Mouse (Mus musculus) liver, adult 2 months (tissue): ENCODE measurements at regions not wholly inside any gene's neighbourhood (a gene's known extent, or its start where the extent isn't known, plus 50 kb on each side); places are given as distances from the start of the nearest gene placed in this dataset.

Experiments used
- DNase-seq: peaks from one replicate; pipeline ENCODE4 v3.0.0-alpha.2; 2011; ENCODE audit warnings: low read depth, low spot score; ENCODE audit errors: extremely low read depth
- H3K27ac ChIP-seq: fragments of 200-500 bp; replicated peaks from 2 replicates; pipeline ENCODE4 v1.5.1; 2012; ENCODE audit warnings: low read depth, mild to moderate bottlenecking, control low read depth, inconsistent platforms, low read length; ENCODE audit not compliant: insufficient read depth
- H3K27me3 ChIP-seq: fragments of 200-500 bp; 2 replicates; pipeline ENCODE4 v1.6.1; 2012; ENCODE audit warnings: mild to moderate bottlenecking, moderate library complexity, low read length, inconsistent platforms; ENCODE audit not compliant: control insufficient read depth, insufficient read depth
- H3K36me3 ChIP-seq: fragments of 200-500 bp; 2 replicates; pipeline ENCODE4 v1.6.1; 2012; ENCODE audit warnings: low read length, inconsistent platforms; ENCODE audit not compliant: control insufficient read depth, insufficient read depth
- H3K4me1 ChIP-seq: fragments of 200-500 bp; 2 replicates; pipeline ENCODE4 v1.6.1; 2011; ENCODE audit warnings: low read length; ENCODE audit not compliant: control insufficient read depth, insufficient read depth
- H3K4me3 ChIP-seq: fragments of 200-500 bp; 2 replicates; pipeline ENCODE4 v1.5.1; 2011; ENCODE audit warnings: low read depth, mild to moderate bottlenecking, control low read depth, low read length, moderate library complexity; ENCODE audit not compliant: insufficient read depth
- H3K79me2 ChIP-seq: fragments of 200-500 bp; 2 replicates; pipeline ENCODE4 v1.6.1; 2012; ENCODE audit warnings: inconsistent platforms, mild to moderate bottlenecking, low read length, moderate library complexity; ENCODE audit not compliant: control insufficient read depth, insufficient read depth
- H3K9ac ChIP-seq: fragments of 200-500 bp; 2 replicates; pipeline ENCODE4 v1.6.1; 2012; ENCODE audit warnings: low read depth, mild to moderate bottlenecking, control low read depth, inconsistent platforms, low read length
- CTCF ChIP-seq: fragments of 200-500 bp; IDR thresholded peaks from 2 replicates; pipeline ENCODE4 v1.5.1; 2011; ENCODE audit warnings: low read depth, low read length, control low read depth
- POLR2A ChIP-seq: fragments of 200-500 bp; IDR thresholded peaks from 2 replicates; pipeline ENCODE4 v1.6.1; 2011; ENCODE audit warnings: low read length, control low read depth; ENCODE audit not compliant: insufficient read depth; ENCODE audit errors: extremely low read depth
- WGBS: fragments of 180-500 bp; shearing (Covaris S2); methylation state at CpG from one replicate; pipeline ENCODE4 v1.1.7; 2018; 5-methylcytosine and 5-hydroxymethylcytosine counted together

- no peaks in the 10 kb centered on the region for H3K79me2 ChIP-seq
- H3K4me1 ChIP-seq, result no peaks in the 10 kb centered on the region
- no peak overlapping the region for H3K4me3 ChIP-seq
- H3K27me3 ChIP-seq, result peaks cover 11% of the 10 kb centered on the region; the same call in 1 of the 2 replicates
- H3K27ac ChIP-seq, result no peak overlapping the region
- no peak overlapping the region for H3K9ac ChIP-seq
- WGBS, result 34% methylated on average over 2 of the region's 2 CpGs
- H3K36me3 ChIP-seq, result no peaks in the 10 kb centered on the region
- TF ChIP-seq CTCF (no peak), POLR2A (no peak)
- DNase-seq, result no peak
Measured at GRCm38 (mm10) chr17:75870492-75870891, 318.7 kb upstream of the Fam98a start.

GRCm38 (mm10) chr17:75857015-75857414, 305.3 kb upstream of the Fam98a start:
- Histone ChIP-seq H3K9ac (no peak overlapping the region), H3K79me2 (no peaks in the 10 kb centered on the region), H3K27ac (no peak overlapping the region), H3K4me3 (no peak overlapping the region), H3K36me3 (no peaks in the 10 kb centered on the region), H3K4me1 (no peaks in the 10 kb centered on the region), H3K27me3 (peaks cover 3% of the 10 kb centered on the region; the same call in 1 of the 2 replicates)
- no peak for DNase-seq
- TF ChIP-seq POLR2A (no peak), CTCF (no peak)
- 80% methylated on average over 8 of the region's 8 CpGs for WGBS

GRCm38 (mm10) chr17:75815997-75816626, 264.4 kb upstream of the Fam98a start:
- TF ChIP-seq POLR2A (no peak), CTCF (no peak)
- 82% methylated on average over 12 of the region's 12 CpGs for WGBS
- Histone ChIP-seq H3K79me2 (no peaks in the 10 kb centered on the region), H3K36me3 (no peaks in the 10 kb centered on the region), H3K4me3 (no peak overlapping the region), H3K27ac (no peak overlapping the region), H3K4me1 (no peaks in the 10 kb centered on the region), H3K27me3 (no peaks in the 10 kb centered on the region), H3K9ac (no peak overlapping the region)
- DNase-seq, result no peak

GRCm38 (mm10) chr17:75812163-75812562, 260.4 kb upstream of the Fam98a start:
- no peaks in the 10 kb centered on the region for H3K36me3 ChIP-seq
- H3K27ac ChIP-seq, result no peak overlapping the region
- H3K4me3 ChIP-seq, result no peak overlapping the region
- 73% methylated on average over 3 of the region's 3 CpGs for WGBS
- no peaks in the 10 kb centered on the region for H3K27me3 ChIP-seq
- TF ChIP-seq POLR2A (no peak), CTCF (no peak)
- no peak for DNase-seq
- no peak overlapping the region for H3K9ac ChIP-seq
- no peaks in the 10 kb centered on the region for H3K4me1 ChIP-seq
- H3K79me2 ChIP-seq, result no peaks in the 10 kb centered on the region

GRCm38 (mm10) chr17:75808524-75809326, 257.0 kb upstream of the Fam98a start:
- no peaks in the 10 kb centered on the region for H3K4me1 ChIP-seq
- 73% methylated on average over 6 of the region's 6 CpGs for WGBS
- TF ChIP-seq POLR2A (no peak), CTCF (no peak)
- DNase-seq, result no peak
- H3K36me3 ChIP-seq, result no peaks in the 10 kb centered on the region
- H3K27ac ChIP-seq, result no peak overlapping the region
- H3K9ac ChIP-seq, result no peak overlapping the region
- no peak overlapping the region for H3K4me3 ChIP-seq
- H3K27me3 ChIP-seq, result no peaks in the 10 kb centered on the region
- H3K79me2 ChIP-seq, result no peaks in the 10 kb centered on the region

- H3K27ac ChIP-seq, result no peak overlapping the region
- H3K27me3 ChIP-seq, result no peaks in the 10 kb centered on the region
- H3K4me1 ChIP-seq, result no peaks in the 10 kb centered on the region
- no peak overlapping the region for H3K4me3 ChIP-seq
- no peaks in the 10 kb centered on the region for H3K36me3 ChIP-seq
- 60% methylated on average over 1 of the region's 1 CpGs for WGBS
- no peak for DNase-seq
- TF ChIP-seq POLR2A (no peak), CTCF (no peak)
- no peaks in the 10 kb centered on the region for H3K79me2 ChIP-seq
- H3K9ac ChIP-seq, result no peak overlapping the region
Measured at GRCm38 (mm10) chr17:75808025-75808424, 256.3 kb upstream of the Fam98a start.
